Mouse (Mus musculus) left cerebral cortex, postnatal 14 days (tissue): ENCODE data around the gene Slc1a6. TPM values are rescaled to one million over a fixed set of nuclear protein-coding genes. Genes with fewer than 3 reads are reported as not detected.

Experiments used
- total RNA-seq, 2 experiments: library from RNA; stranded (reverse); gene quantifications; 2 replicates each; pipeline ENCODE4 v1.2.3; 2021

Slc1a6 gene
- total RNA-seq, 2 experiments from 2014 or later = 13.2 to 13.4 TPM

Other genes starting within 250 kb of the Slc1a6 start
- 10 to 100 TPM; 18.2 to 27.4 TPM for gene Ilvbl, start 206.2 kb upstream of the Slc1a6 start, total RNA-seq
- gene Syde1, start 188.5 kb upstream of the Slc1a6 start, total RNA-seq = 1 to 10 TPM; 3.6 to 5.1 TPM
- gene Olfr1357, start 162.4 kb upstream of the Slc1a6 start, total RNA-seq = not detected
- gene Casp14, start 62.2 kb upstream of the Slc1a6 start, total RNA-seq = not detected
- under 1 TPM; 0.46 to 0.51 TPM for gene Ccdc105, start 27.4 kb upstream of the Slc1a6 start, total RNA-seq
- gene Olfr1356, start 71.7 kb downstream of the Slc1a6 start, total RNA-seq = not detected
- gene Olfr1355, start 95.0 kb downstream of the Slc1a6 start, total RNA-seq = not detected
- not detected for gene Olfr1354, start 132.7 kb downstream of the Slc1a6 start, total RNA-seq
- not detected for gene Olfr8, start 170.1 kb downstream of the Slc1a6 start, total RNA-seq
- gene Olfr1353, start 182.8 kb downstream of the Slc1a6 start, total RNA-seq = not detected
- gene Olfr1352, start 200.6 kb downstream of the Slc1a6 start, total RNA-seq = not detected
- not detected for gene Olfr1351, start 232.0 kb downstream of the Slc1a6 start, total RNA-seq
- gene Olfr57, start 248.2 kb downstream of the Slc1a6 start, total RNA-seq = not detected